Mouse (Mus musculus) forebrain, embryonic 14.5 days (tissue): Measurements from ENCODE around the gene Tatdn2. TPM values are rescaled to one million over a fixed set of nuclear protein-coding genes. Genes with fewer than 3 reads are reported as not detected.
"Not testable (repeated sequence)": the region's sequence is repeated elsewhere in the genome, so short reads cannot be mapped to it uniquely, and the experiment has no call there.

Experiments used
- ATAC-seq: fragments of 200-750 bp; cut with Nextera tagmentation; 2 replicates; pipeline ENCODE4 v1.8.0; 2017; ENCODE audit warnings: mild to moderate bottlenecking, moderate library complexity
- DNase-seq: peaks from one replicate; pipeline ENCODE4 v3.0.0-alpha.2; 2015; ENCODE audit warnings: low spot score
- H3K27ac ChIP-seq: fragments of 300-500 bp; sonication (generic); 2 replicates; pipeline ENCODE4 v1.5.1; 2014; ENCODE audit warnings: low read depth, mild to moderate bottlenecking, control low read depth, low read length, moderate library complexity
- H3K27me3 ChIP-seq: fragments of 300-500 bp; sonication (generic); replicated peaks from 2 replicates; pipeline ENCODE4 v1.6.1; 2014; ENCODE audit warnings: low read length, control low read depth, mixed read lengths; ENCODE audit not compliant: control insufficient read depth, insufficient read depth
- H3K36me3 ChIP-seq: fragments of 300-500 bp; sonication (generic); 2 replicates; pipeline ENCODE4 v1.6.1; 2014; ENCODE audit warnings: low read length, control low read depth; ENCODE audit not compliant: control insufficient read depth, insufficient read depth
- H3K4me1 ChIP-seq: fragments of 300-500 bp; sonication (generic); 2 replicates; pipeline ENCODE4 v1.6.1; 2014; ENCODE audit warnings: antibody characterized with exemption, low read length, control low read depth; ENCODE audit not compliant: control insufficient read depth, insufficient read depth
- H3K4me2 ChIP-seq: fragments of 300-500 bp; sonication (generic); 2 replicates; pipeline ENCODE4 v1.6.1; 2014; ENCODE audit warnings: mild to moderate bottlenecking, control low read depth, low read length
- H3K4me3 ChIP-seq: fragments of 300-500 bp; sonication (generic); 2 replicates; pipeline ENCODE4 v1.5.1; 2014; ENCODE audit warnings: low read depth, low read length, control low read depth
- H3K9ac ChIP-seq: fragments of 300-500 bp; sonication (generic); 2 replicates; pipeline ENCODE4 v1.6.1; 2014; ENCODE audit warnings: mild to moderate bottlenecking, low read length, control low read depth, moderate library complexity
- H3K9me3 ChIP-seq: fragments of 300-500 bp; sonication (generic); replicated peaks from 2 replicates; pipeline ENCODE4 v1.6.1; 2016; ENCODE audit warnings: low read length, control low read depth, mixed read lengths; ENCODE audit not compliant: control insufficient read depth
- WGBS: fragments of 180-500 bp; shearing (Covaris S2); extraction: QIAGEN DNeasy Blood & Tissue Kit; methylation state at CpG from one replicate; pipeline ENCODE4 v1.1.7; 2014; 5-methylcytosine and 5-hydroxymethylcytosine counted together
- polyA plus RNA-seq: library from polyadenylated mRNA; unstranded; fragments of >200 nt; fragmentation: Nextera tagmentation; extraction: Ambion mirVana; gene quantifications from 2 replicates; pipeline ENCODE4 v1.2.1, GENCODE M21; 2014

Gene Tatdn2
- polyA plus RNA-seq, 1 experiment from 2014 or later = 1.1 TPM

DNA sequence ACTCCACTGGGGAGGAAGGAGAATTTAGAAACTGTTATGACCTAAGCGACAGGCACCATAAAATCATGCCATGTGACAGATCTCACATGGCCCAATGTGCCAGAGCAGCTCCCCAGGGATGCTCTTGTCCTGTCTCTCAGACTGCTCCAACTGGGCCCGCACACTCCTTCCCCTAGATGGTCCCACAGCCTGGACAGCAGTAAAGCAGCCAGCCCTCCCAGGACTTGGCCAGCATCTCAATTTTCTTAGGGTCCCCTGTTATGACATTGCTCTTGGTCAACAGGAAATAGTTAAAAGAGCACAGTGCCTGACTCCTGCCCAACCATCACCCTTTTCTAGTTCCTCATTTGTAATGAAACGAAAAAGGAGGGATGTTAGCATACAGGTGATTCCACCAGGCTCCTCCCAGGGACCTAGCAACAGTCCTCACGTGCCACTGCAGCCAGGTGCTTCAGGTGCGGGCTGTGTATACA lies 4.2 kb upstream of the Tatdn2 start:
- 84% methylated on average over 5 of the region's 5 CpGs for WGBS
- Histone ChIP-seq H3K4me2 (no peak overlapping the region), H3K27me3 (no peaks in the 10 kb centered on the region), H3K4me1 (peaks cover 4% of the 10 kb centered on the region; the same call in 1 of the 2 replicates), H3K36me3 (no peaks in the 10 kb centered on the region), H3K4me3 (no peak overlapping the region), H3K9me3 (no peaks in the 10 kb centered on the region), H3K27ac (no peak overlapping the region), H3K9ac (no peak overlapping the region)
- ATAC-seq = no peak
- DNase-seq = no peak

DNA sequence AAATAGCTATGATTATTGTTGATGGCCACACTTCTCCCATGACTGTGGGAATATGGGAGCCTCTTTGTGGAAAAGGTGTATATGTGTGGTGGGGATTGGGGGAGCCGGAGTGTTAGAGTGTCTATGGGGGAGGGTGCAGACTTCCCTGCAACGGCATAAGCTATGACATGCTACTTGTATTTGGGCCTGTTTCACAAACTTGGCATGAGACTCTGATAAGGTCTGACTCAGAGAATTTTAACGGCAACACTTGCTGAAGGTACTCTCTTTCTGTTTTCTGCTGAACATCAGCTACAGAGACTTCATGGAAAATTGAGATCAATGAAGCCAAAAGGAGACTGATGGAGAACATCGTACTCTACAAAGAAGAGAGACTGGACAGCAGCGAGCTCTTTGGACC lies 3.5 kb upstream of the Tatdn2 start:
- Histone ChIP-seq H3K36me3 (no peaks in the 10 kb centered on the region), H3K27ac (no peak overlapping the region), H3K4me2 (no peak overlapping the region), H3K9ac (no peak overlapping the region), H3K9me3 (no peaks in the 10 kb centered on the region), H3K27me3 (no peaks in the 10 kb centered on the region), H3K4me3 (no peak overlapping the region), H3K4me1 (peaks cover 9% of the 10 kb centered on the region)
- no peak for DNase-seq
- 95% methylated on average over 5 of the region's 5 CpGs for WGBS
- ATAC-seq = no peak

- no peak overlapping the region for H3K9ac ChIP-seq
- H3K36me3 ChIP-seq = peaks cover 7% of the 10 kb centered on the region; the same call in 1 of the 2 replicates
- no peaks in the 10 kb centered on the region for H3K9me3 ChIP-seq
- peaks cover 16% of the 10 kb centered on the region for H3K4me1 ChIP-seq
- no peak for ATAC-seq
- no peak for DNase-seq
- WGBS = 77% methylated on average over 1 of the region's 1 CpGs
- no peak overlapping the region for H3K4me2 ChIP-seq
- H3K27ac ChIP-seq = no peak overlapping the region
- H3K27me3 ChIP-seq = no peaks in the 10 kb centered on the region
- H3K4me3 ChIP-seq = no peak overlapping the region
Measured at GRCm38 (mm10) chr6:113695203-113695602, 1.6 kb upstream of the Tatdn2 start.

- peak overlapping the region; percentile 99 for H3K4me2 ChIP-seq
- no peak overlapping the region for H3K27ac ChIP-seq
- peak overlapping the region; percentile 45; the same call in 1 of the 2 replicates for H3K9ac ChIP-seq
- H3K27me3 ChIP-seq = no peaks in the 10 kb centered on the region
- ATAC-seq = no peak
- H3K4me3 ChIP-seq = peak overlapping the region; percentile 84
- peaks cover 16% of the 10 kb centered on the region for H3K4me1 ChIP-seq
- H3K36me3 ChIP-seq = peaks cover 9% of the 10 kb centered on the region; the same call in 1 of the 2 replicates
- no peak for DNase-seq
- WGBS = 90% methylated on average over 4 of the region's 4 CpGs
- no peaks in the 10 kb centered on the region for H3K9me3 ChIP-seq
Measured at GRCm38 (mm10) chr6:113695766-113696355, 989 bp upstream of the Tatdn2 start.

- Histone ChIP-seq H3K9ac (peak overlapping the region; percentile 83), H3K27ac (peak overlapping the region; percentile 71; the same call in 1 of the 2 replicates), H3K9me3 (no peaks in the 10 kb centered on the region), H3K27me3 (no peaks in the 10 kb centered on the region), H3K36me3 (peaks cover 24% of the 10 kb centered on the region), H3K4me2 (peak overlapping the region; percentile 99), H3K4me1 (peaks cover 16% of the 10 kb centered on the region), H3K4me3 (peak overlapping the region; percentile 84)
- DNase-seq (peak; percentile 5), ATAC-seq (peak; percentile 71)
- under 1% methylated on average over 93 of the region's 113 CpGs for WGBS
Measured at GRCm38 (mm10) chr6:113697222-113698205, 664 bp downstream of the Tatdn2 start.

- Histone ChIP-seq H3K9ac (no peak overlapping the region), H3K4me2 (no peak overlapping the region), H3K27me3 (no peaks in the 10 kb centered on the region), H3K27ac (no peak overlapping the region), H3K36me3 (peaks cover 89% of the 10 kb centered on the region), H3K4me3 (no peak overlapping the region), H3K4me1 (no peaks in the 10 kb centered on the region), H3K9me3 (no peaks in the 10 kb centered on the region)
- ATAC-seq (no peak), DNase-seq (no peak)
- WGBS = 94% methylated on average over 3 of the region's 3 CpGs
Measured at GRCm38 (mm10) chr6:113712718-113713117, 15.9 kb downstream of the Tatdn2 start.

DNA sequence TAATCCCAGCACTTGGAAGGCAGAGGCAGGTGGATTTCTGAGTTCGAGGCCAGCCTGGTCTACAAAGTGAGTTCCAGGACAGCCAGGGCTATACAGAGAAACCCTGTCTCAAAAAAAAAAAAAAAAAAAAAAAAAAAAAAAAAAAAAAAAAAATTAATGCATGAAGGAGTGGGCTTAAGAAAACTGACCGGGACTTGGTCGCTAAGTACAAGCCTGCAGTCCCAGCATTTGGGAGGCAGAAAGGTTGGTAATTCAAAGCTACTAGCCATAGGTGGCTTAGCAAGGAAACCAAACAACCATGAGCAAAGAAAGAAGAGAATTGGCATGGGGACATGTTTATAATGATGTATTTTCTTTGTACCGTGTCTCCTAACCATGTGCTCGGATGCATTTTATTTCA lies 16.5 kb downstream of the Tatdn2 start:
- 91% methylated on average over 5 of the region's 5 CpGs for WGBS

DNA sequence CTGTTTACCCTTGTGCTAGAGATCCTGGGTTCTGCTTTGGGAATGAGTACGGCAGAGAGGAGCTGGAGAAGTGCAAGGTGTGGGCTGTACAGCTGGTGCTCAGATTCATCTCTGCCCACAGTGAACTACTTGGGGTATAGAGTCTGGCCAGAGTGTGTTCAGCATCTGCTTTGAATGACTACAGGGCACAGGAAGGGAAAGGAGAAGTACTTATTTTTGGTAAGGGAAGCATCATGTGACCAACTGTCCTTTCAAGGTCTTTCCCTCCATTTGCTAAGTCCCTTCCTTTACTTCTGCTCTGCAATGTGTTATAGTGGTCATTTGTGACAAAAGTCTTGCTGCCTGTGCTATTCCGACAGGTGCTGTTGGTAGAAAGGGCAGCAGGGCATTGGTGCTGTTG lies 17.4 kb downstream of the Tatdn2 start:
- ATAC-seq (no peak), DNase-seq (no peak)
- H3K4me3 ChIP-seq = no peak overlapping the region
- no peak overlapping the region for H3K4me2 ChIP-seq
- peaks cover 86% of the 10 kb centered on the region for H3K36me3 ChIP-seq
- H3K27me3 ChIP-seq = no peaks in the 10 kb centered on the region
- no peaks in the 10 kb centered on the region for H3K4me1 ChIP-seq
- H3K27ac ChIP-seq = no peak overlapping the region
- H3K9ac ChIP-seq = no peak overlapping the region
- WGBS = 96% methylated on average over 2 of the region's 2 CpGs
- no peaks in the 10 kb centered on the region for H3K9me3 ChIP-seq

More for the DNA sequence above, 16.5 kb downstream of the Tatdn2 start:
- H3K4me3 ChIP-seq, H3K4me2 ChIP-seq, H3K27ac ChIP-seq, H3K9ac ChIP-seq, H3K4me1 ChIP-seq, DNase-seq, H3K9me3 ChIP-seq, ATAC-seq, H3K27me3 ChIP-seq: not testable (repeated sequence)
- peaks cover 86% of the 10 kb centered on the region for H3K36me3 ChIP-seq
